8 mouse cellular contexts compared by ENCODE assay signal in the genomic region with DNA sequence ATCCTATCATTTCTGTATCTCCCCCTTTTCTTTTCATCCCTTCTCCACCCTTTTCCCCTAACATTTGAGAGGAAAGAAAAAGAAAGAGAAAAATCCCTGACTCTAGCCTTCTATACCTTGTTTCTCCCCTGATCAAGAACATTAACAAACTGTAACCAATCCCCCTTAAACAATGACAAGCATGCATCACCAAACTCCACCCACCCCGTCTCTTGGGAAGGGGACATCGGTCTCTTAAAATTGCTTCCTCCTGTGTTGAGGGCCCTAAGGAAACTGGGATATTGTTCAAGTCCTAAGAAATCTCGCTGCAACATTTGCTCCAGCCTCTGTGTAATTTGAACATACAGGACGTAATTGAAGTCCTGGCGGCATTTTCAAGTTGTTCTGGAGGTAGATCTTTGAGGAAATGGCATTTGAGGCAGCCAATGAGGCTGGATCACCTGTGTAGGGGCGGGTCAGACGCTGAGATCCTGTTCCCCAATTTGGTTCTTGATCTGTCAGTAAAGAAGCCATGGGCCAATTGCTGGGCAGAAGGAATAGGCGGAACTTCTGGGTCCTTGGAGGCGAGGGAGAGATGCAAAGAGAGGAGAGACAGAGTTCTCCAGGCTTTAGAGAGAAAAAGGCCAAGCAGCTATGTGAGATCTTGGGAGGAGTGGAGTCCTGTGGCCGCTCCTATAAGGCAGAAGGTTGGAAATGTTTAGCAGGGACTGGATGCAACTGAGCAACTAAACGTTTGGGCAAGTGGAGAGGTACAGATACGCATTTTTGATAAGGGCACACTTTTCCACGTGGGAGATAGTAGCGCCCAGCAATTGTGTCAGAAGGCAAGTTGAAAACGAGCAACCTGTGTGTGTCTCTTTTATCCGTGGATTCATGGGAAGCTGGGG. TPM values are rescaled to one million over a fixed set of nuclear protein-coding genes. Genes with fewer than 3 reads are reported as not detected.
DNase-seq lines count a peak whose midpoint lies in the region; ATAC-seq lines count a peak whose summit lies in the region.

No protein-coding gene starts in this region.

- no peaks in the 10 kb centered on the region for H3K36me3 ChIP-seq in hindbrain, embryonic 16.5 days (ENCODE audit: control insufficient read depth, insufficient read depth, low read length)

- DNase-seq in adipocyte (ENCODE audit: low spot score) = peak; percentile 20
- peak; percentile 85 to 87 for DNase-seq in cerebellum, postnatal 25 days
- DNase-seq in frontal cortex, postnatal 14 days (ENCODE audit: low spot score in 2 of 2) = peak; percentile 79 to 81
- peak; percentile 82 for DNase-seq in left cerebral cortex, adult 11 months (ENCODE audit: low spot score)
- DNase-seq in lung, postnatal 25 days (ENCODE audit: low spot score) = peak; percentile 92
- DNase-seq in right cerebral cortex, adult 2 months (ENCODE audit: low spot score in 2 of 2) = peak; percentile 91
- DNase-seq in urinary bladder, postnatal 4 days (ENCODE audit: low spot score in 2 of 2) = peak; percentile 68 to 74

- no peak overlapping the region for H3K27ac ChIP-seq in hindbrain, embryonic 16.5 days (ENCODE audit: low read depth, low read length)

- 3% methylated on average over 16 of the region's 16 CpGs for WGBS in hindbrain, embryonic 16.5 days

- H3K9me3 ChIP-seq in hindbrain, embryonic 16.5 days (ENCODE audit: control insufficient read depth, low read length) = no peaks in the 10 kb centered on the region

- 0 out of 2 replicates have a peak, but pooled peaks cover 2% of the 10 kb centered on the region for H3K27me3 ChIP-seq in hindbrain, embryonic 16.5 days (replicated peaks; ENCODE audit: control insufficient read depth, insufficient read depth, low read length)

- ATAC-seq in hindbrain, embryonic 16.5 days = peak; percentile 95

- H3K9ac ChIP-seq in hindbrain, embryonic 16.5 days (ENCODE audit: low read depth, low read length) = peak overlapping the region; percentile 43; the same call in 1 of the 2 replicates

- peak overlapping the region; percentile 73 for H3K4me2 ChIP-seq in hindbrain, embryonic 16.5 days (ENCODE audit: low read length)

- peaks cover 4% of the 10 kb centered on the region for H3K4me1 ChIP-seq in hindbrain, embryonic 16.5 days (ENCODE audit: control insufficient read depth, insufficient read depth, low read depth, low read length)

- H3K4me3 ChIP-seq in hindbrain, embryonic 16.5 days (ENCODE audit: low read length) = peak overlapping the region; percentile 39

RNA-seq across cellular contexts. Expression of gene Fam213b, which starts 5.5 kb away (rescaled TPM):
- polyA plus RNA-seq in hindbrain, embryonic 16.5 days (2015; fragmentation: Nextera tagmentation; extraction: Ambion mirVana) = 67.8 and 80.1 TPM in 2 replicates

RNA-seq across cellular contexts. Expression of gene Tnfrsf14, which starts 23.9 kb away (rescaled TPM):
- polyA plus RNA-seq in hindbrain, embryonic 16.5 days (2015; fragmentation: Nextera tagmentation; extraction: Ambion mirVana) = 0.23 and 0.27 TPM in 2 replicates

RNA-seq across cellular contexts. Expression of gene Mmel1, which starts 35.0 kb away (rescaled TPM):
- 0.70 and 0.93 TPM in 2 replicates for polyA plus RNA-seq in hindbrain, embryonic 16.5 days (2015; fragmentation: Nextera tagmentation; extraction: Ambion mirVana)

RNA-seq across cellular contexts. Expression of gene Hes5, which starts 56.3 kb away (rescaled TPM):
- 146 and 167 TPM in 2 replicates for polyA plus RNA-seq in hindbrain, embryonic 16.5 days (2015; fragmentation: Nextera tagmentation; extraction: Ambion mirVana)

RNA-seq across cellular contexts. Expression of gene Pank4, which starts 59.5 kb away (rescaled TPM):
- polyA plus RNA-seq in hindbrain, embryonic 16.5 days (2015; fragmentation: Nextera tagmentation; extraction: Ambion mirVana) = 37.8 and 39.5 TPM in 2 replicates

Comparison
In these comparisons a context has a peak if more than half of its experiments do, and no peak if none do; other contexts are left out.
1. DNase-seq: peak in every context shown above with its lines; median percentile 92 in lung, postnatal 25 days; 91 in right cerebral cortex, adult 2 months; 86 in cerebellum, postnatal 25 days; 82 in left cerebral cortex, adult 11 months; 80 in frontal cortex, postnatal 14 days; 71 in urinary bladder, postnatal 4 days; 20 in adipocyte.